Mouse (Mus musculus) MN1 (cell line): ENCODE measurements around the gene Krt83.
"Not testable (repeated sequence)": the region's sequence is repeated elsewhere in the genome, so short reads cannot be mapped to it uniquely, and the experiment has no call there.

Experiments
- DNase-seq: peaks from one replicate; pipeline ENCODE4 v3.0.0-alpha.2; 2016; ENCODE audit warnings: low spot score

Krt83 gene

DNA sequence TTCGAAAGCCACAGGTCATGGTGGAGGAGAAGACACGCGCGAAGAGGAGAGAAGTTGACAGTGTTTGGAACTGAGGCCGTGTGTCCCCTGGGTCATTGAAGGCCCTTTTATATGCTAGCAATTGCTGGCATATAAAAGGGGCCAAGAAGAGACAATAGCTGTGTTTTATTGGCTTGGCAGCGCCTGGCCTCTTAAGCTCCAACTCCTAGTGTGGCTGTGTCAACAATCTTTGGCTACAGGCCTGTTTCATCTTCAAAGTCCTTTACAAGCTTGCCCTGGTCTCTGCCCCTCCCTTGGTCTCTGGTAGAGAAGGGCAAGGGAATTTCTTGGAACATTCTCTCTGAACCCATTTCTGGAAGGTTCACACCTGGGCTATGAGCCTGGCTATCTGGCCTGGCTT is at the start of gene Krt83:
TSS of gene Krt83 (minus strand) at position 82 of the 400 bp plus-strand sequence.
- no peak for DNase-seq

DNA sequence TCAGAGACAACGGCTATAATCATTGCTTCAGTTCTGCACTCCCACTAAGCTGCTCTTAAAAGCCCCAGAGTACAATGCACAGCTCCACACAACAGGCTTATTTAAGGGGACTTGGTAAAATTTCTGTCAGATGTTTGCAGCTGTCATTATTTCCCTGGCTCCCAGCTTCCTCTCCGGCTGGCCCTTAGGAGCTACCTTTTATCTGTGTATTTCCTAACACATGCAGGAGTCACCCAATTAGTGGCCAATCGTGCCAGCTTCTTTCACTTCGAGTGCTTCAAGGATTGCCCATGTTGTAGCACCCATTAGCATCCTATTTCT is 47.2 kb upstream of the Krt83 start:
- no peak for DNase-seq

DNA sequence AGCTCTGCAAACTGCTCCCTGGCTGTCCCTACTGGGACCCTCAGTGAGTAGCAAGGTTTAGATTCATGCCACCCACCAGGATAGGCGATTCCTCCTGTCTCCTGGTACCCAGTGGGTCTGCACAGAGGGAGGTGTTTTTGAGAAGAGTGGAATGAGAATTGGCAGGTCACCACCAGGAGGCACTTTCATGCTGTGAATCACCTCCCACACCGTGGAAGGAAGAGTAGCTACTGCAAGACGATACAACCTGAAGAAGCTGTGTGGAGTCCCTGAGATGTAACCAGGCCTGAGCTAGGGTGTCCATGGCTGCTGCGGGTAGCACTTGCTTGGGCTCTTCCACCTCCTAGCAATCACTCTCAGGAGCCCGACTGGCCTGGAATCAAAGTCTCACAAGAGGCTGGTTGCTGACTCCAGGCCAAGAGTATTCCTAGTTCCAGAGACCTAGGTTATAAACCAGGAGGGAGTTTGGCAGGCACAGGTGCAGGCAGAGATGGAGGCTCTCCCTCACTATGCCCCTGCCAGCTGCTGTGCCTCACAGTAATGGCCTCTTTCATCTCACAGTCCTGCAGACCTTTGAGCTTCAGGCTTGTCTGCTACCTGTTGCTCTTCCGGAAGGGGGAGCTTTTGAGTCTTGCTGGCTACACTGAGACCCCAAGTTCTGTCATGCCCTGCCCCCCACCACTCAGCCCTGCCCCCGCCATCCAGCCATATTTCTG is 46.7 kb upstream of the Krt83 start:
- DNase-seq = no peak

DNA sequence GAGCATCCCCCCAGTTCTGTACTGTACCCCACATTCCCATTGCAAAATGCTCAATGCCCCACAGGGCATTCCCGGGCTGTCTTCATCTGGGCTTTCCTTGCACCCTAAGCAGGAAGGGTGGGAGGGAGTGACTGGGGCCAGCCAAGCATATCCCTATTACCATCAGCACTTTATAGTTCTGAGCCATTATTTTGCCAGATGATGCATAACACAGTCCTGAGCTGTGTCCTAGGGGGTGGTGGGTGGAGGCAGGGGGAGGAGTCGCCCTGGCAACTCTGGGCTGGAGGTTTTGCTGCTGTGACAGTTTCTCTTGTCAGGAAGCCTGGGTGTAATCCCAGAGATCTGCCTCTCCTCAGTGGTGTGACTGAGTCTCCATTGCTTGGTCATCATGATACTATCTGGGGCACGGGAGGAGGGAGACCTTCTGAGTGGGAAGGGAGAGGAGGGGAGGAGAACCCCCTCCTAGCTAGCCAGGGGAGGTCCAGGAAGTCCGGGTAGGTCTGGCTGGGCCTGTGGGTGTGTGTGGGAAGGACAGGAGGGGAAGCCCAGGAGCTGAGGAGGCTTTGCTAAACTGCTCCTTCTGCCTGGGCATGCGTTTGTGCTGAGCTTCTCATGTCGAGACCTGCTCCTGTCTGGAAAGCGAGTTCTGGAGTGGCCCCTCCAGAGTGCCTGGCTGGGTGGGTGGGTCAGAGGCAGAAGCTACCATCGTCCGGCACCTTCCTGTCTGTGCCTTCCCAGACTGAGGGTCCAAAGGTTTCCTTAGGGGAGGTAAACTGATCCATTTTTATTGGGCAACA is 44.9 kb upstream of the Krt83 start:
- DNase-seq = no peak

DNA sequence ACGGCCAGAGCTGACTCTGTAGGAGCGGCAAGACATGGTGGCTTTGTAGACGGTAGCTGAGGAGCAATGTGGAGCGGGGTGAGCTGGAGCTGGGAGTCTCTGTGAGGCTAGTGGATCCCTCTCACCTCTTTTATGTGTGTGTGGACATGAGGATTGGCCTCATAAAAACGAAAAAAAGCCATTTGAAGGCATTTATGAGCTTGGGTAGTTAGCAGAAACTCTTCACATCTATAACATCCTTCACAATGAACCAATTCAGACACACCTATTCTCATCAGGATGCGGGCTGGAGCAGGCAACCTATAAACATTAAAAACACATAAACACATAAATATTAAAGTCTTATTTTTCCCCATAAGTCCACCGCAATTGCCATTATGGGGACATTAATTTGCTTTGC is 41.4 kb upstream of the Krt83 start, which contains the start of gene Krt84:
TSS of gene Krt84 (minus strand) at position 101 of the 400 bp plus-strand sequence.
- DNase-seq = no peak

DNA sequence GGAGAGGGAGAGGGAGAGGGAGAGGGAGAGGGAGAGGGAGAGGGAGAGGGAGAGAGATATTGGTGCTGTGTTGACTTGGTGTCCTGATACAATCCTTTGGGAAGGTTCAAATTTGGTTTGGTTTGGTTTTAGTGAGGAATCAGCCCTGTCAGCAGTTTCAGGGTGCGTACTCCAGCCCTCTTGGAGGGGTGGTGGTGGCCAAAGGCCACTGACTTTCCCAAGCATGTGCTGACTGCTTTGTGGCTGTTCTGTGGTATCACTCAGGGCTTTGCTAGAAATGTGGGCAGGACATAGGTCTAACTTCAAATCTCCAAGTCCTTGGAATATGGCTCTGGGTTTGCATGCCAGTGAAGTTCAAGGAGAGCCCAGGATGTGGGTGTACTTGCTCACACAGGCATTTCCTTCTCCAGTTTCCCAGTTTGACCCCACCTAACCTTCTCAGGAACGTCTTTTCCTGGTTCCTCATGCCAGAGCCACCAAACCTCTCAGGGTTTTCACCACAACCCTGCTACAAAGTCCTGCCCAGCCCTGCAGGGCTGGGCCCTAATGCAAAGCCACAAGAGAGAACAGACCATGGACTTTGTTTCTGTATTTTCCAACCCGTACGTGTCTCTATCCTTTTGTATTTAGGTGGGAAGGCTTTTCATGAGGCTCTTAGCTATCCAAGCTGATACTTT is 31.4 kb upstream of the Krt83 start:
- no peak for DNase-seq

DNA sequence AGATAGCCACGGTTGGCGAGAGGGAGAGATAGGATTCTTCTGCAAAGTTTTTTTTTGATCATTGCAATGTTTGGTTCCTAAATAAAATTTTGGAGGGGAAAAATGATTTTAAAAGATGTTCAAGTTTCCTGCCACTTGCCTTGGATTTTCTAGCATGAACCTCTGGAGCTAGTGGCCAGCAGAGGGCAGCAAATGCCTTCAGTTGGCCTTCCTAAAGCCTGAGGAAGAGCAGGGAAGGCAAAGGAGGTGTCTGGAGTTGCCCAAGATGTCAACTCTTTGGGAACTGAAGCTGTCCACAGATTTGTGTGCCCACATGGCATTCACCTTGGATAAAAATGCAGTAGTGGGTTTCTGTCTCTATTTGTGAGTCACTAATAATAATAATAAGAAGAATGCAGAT is 28.5 kb upstream of the Krt83 start:
- DNase-seq = peak; percentile 79

DNA sequence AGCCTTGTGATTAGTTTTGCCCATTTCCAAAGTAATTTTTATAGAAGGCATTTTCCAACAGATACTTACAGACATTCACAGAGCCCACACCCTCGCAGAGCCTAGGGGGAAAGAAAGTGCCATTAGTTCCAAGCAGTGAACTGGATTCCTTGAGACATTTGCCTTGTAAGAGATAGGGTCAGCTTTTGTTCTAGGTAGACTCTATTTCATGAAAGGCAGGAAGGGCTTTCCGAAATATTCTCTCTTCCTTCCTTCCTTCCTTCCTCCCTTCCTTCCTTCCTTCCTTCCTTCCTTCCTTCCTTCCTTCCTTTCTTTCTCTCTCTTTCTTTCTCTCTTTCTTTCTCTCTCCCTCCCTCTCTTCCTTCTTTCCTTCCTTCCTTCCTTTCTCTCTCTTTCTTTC is 25.8 kb upstream of the Krt83 start, which contains the start of gene Gm49425:
TSS of gene Gm49425 (minus strand) at position 101 of the 400 bp plus-strand sequence.
- not testable (repeated sequence) for DNase-seq

DNA sequence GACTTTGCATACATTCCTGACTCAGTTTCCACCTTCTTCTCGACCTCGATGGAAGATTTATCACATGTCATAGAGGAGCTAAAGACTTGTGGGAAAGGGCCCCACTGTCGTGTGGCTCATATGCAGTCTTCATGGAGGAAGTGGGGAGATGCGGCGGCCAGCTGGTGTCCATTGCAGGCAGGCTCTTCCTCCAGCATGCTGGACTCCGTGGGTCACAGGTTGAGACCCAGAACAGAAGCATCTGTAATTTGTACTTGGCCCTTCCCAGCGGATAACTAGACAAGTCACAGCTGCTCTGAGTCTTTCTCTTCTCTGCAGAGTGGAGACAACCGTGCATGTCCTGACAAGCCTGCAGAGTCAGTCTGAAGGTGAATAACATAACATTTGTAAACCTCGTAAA is 16.9 kb upstream of the Krt83 start:
- DNase-seq = no peak

DNA sequence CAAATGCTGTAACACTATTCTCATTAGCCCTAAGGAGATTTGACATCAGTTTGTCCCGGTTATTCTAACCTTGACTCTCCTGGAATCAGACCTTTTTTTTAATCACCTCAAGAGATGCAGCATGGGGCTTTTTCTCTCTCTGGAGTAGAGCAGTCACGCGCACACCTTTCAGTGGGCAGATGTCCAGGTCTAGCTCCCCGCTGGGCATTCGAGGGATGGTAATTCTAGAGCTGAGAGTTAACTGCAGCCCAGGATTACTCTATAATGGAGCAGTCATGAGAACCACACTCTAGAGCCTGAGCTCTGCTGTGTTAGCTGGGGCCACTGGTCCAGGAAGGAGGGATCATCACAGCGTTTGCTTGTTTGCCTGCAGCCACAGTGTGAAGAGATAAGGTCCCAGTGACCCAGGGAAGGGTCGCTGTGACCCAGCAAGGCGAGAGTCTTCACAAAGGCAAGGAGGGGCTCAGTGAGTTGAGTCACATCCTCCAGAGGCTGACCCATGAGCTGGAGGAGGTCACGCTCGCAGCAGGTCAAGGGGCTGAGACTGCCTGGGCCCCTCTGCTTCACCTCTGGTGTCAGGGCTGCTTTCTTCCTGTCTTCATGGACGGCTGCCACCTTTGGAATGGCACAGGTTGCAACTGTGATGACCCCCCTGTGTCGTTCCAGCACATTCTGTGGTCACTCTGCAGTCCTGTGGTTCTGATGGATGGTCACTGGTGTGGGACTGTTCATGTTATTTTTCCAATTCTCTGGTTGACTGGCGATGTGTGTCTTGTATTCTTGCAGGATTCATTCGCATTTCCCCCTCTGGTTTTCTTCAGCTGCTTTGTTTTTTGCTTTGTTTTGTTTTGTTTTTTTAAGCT is 15.8 kb upstream of the Krt83 start:
- no peak for DNase-seq

DNA sequence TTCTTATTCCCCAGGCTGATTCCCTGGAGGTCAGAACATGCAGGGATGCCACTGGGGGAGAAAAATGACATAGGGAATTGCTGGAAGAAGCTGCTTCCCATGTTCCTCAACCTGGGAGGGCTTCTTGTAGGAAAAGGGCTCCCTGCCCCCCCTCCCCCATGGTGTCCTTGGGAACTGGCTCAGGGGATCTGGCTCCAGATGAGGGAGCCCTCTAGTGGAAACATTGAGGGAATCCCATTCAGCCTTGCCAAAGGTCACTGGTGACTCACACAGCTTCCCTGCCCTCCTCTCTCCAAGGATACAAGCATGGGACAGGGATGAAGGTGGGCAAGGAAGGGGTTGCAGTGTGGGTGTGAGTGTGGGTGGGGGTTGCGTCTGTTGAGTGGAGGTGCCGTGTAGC is 5.9 kb upstream of the Krt83 start:
- DNase-seq = no peak

DNA sequence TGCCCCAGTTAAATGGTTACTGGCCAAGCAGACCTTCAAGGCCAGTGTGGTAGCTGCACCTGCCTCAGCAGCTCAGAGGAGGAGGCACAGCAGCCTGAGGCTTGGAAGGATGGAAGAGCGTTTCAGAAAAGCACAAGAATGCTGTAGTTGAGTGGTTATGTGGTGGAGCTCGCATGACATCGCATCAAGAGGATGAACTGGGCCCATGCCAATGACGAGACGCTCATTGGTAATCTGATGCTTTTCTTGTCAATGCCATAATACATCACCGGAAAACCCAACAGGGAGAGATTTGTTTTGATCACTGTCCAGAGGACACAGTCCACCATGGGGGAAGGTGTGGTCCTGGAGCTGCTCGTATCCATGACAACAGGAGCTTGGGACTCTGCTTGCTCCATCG is 4.0 kb upstream of the Krt83 start:
- DNase-seq = no peak

DNA sequence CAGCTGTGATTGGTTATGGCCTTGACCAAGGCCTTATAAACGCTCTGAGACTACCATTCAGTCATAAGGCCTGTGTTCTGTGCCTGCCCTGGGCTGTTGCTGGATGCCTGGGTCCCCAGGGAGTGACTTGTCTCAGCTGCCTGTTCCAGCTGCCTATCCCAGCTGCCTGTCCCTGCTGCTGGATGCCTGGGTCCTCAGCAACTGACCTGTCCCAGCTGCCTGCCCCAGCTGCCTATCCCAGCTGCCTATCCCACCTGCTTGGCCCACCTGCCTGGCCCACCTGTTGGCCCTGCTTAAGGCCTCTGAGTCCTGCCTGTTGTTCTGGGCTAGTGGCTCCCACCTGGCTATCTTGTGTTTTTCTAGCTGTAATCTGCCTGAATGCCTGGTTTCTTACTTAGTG is 2.9 kb upstream of the Krt83 start:
- no peak for DNase-seq

DNA sequence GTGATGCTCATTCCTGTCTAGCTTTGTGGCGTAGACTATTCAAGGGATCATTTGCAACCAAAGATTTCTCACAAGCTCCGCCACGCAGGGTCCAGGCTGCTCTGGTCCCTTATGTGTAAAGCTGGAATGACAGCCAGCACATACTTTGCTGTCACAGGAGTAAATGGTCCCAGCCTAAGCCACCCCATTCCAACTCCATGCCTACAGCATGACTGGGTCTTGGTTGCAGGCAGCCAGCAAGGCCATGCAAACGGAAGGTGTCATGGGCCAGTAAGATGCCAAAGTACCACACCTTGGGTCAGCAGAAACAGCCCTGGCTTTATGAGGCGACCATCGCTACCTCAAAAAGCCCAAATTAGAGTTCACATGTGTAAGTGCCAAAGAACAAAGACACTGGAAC is 2.4 kb upstream of the Krt83 start:
- DNase-seq = no peak

DNA sequence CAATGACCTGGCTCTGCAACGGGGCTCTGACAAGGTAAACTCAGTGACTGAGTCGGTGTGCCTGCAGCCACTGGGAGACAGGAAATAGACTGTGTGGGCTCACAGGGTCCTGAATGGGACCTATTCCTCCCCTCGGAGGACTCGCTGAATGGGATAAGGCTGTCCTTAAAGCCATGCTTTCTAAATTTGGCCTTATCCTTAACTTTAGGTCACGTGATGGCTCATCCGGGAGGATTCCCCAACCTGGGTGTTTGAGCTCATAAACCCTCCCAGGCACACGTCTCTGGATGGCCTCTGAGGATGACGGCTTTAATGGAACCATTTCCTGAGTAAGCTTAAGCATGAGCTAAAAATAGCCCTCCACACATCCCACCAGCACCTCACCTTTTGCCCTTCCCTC is 1.4 kb upstream of the Krt83 start:
- DNase-seq = no peak

DNA sequence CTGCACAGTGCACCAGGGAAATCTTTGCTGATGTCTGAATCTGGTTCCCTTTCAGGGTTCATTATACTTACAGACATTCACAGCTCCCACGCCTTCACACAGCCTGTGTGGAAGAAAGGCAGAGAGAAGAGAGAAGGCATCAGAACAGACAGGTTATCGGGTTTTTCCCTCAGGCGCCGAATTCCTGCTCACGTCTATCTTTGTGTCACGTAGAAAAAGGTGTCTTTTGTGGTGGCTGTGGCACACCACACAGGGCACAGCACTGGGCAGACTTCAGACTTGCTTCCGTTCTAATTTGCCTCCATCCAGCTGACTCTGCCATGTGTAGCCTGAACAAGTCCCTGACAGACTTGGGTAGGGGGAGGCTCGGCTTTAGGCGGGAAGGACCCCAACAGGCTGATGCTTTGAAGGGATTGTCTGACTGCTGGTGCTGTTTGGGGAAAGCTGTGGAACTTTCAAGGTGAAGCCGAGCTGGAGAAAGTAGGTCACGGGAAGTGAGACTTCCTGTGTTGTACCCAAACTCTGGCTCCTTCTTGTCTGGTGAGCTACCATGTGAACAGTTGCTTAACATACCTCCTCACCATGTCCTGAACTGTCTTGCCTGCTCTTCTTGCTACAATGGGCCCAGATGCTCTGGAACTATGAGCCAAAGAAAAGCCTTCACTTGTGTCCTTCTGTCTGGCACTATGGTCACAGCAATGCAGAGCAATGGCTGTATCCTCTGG is 5.2 kb downstream of the Krt83 start:
- DNase-seq = no peak

DNA sequence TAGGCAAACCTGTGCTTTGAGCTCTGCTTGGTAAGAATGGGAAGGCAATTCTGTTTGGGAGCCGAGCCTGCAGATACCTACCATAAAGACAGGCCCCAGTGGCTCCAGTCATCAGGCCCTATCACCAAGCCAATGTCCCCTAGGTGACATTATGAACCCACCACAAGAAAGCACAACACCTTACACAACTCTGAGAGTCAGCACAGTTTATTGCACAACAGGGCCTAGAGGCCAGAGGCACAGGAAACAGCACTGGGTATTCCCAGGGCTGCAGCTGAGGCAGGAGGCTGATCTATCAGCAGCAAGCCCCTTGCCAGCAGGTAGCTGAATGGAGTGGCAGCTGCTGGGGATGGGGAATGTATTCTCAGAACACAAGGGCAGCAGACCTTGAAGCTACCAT is 6.4 kb downstream of the Krt83 start:
- no peak for DNase-seq

DNA sequence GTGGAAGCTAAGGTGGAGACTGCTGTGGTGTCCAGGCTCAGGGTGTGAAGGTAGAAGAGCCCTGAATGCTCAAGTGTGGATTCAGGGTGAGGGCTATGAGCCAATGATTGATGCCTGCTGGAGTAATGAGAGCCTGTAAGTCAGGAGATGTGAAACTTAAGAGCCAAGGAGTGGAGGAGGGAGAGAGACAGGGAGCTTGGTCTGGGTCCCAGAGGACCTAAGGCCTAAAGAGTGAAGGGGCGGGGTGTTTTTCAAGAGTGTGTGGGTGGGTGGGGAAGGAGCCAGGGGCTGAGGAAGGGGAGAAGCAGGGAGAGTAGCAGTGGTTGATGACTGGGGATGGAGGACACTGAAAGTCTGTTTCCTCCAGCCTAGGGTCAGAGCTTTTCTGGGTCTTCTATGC is 7.7 kb downstream of the Krt83 start:
- no peak for DNase-seq

DNA sequence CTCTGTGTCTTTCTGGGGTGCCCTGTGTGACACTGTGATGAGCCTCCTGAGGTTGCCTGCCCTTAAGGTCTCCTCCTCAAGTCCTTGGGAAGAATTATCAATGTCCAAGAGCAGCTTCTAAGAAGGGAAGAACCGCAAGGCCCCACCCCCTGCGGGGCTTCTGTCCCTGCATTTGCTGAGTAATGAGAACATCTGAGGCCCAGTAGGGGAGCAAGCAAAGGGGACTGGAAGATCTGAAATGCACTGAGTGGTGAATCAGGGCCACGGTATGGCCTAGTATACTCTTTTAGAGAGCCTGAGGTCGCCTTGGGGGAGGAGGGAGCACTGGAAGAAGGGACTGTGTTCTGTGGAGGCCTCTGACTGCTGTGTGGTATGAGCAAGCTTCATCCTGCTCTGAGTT is 9.3 kb downstream of the Krt83 start:
- DNase-seq = no peak

DNA sequence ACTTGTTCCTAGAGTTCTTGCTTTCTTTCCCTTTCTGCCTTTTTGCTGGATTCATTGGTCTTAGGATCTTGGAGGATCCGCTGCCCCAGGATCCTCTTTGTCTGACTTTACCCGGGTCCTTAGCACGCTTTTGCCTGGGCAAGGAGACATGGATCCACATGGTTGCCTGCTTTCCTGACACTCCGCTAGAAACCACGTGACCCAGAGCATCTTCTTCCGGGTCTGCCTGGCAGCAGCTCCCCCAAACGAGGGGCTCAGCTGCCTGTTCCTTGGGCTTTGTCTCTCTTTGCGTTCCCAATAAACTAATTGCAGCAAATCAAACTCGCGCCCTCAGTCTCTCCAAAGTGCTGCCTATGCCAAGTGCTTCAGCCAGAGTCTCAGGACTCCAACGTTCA is 11.6 kb downstream of the Krt83 start:
- no peak for DNase-seq

DNA sequence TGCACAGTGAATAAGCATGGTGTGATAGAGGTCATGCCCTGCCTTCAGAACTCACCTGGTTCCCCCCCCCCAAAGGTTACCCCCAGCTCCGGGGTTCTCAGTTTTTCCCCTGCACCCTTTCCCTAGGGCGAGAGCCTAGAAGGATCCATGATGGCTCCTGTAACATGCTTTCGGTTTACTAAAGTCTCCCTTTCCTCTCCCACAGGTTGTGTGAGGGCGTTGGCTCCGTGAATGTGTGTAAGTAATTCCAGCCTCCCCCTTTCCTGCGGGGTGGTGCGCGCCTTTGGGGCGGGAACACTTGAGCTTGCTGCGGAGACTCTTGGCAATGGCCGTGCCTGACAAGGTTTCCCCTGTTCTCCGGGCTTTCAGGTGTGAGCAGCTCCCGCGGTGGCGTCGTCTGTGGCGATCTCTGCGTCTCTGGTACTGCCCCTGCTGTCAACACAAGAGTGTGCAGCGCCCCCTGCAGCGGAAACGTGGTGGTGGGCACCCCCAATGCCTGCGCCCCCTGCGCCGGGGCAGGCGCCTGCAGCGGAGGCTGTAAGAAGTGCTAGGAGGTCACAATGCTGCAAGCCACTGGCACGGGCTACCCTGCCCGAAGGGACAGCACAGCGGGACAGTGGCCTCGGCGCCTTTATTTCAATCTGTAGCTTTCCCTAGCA is 12.2 kb downstream of the Krt83 start:
- no peak for DNase-seq
